Mouse (Mus musculus) forebrain, embryonic 10.5 days (tissue): ENCODE results near the gene Lrrc36. TPM values are rescaled to one million over a fixed set of nuclear protein-coding genes. Genes with fewer than 3 reads are reported as not detected.

Source experiments
- DNase-seq: peaks from one replicate; pipeline ENCODE4 v3.0.0-alpha.2; 2017; ENCODE audit warnings: low spot score; ENCODE audit errors: extremely low spot score
- H3K27ac ChIP-seq: fragments of 300-500 bp; sonication (generic); 2 replicates; pipeline ENCODE4 v1.5.1; 2016; ENCODE audit warnings: mild to moderate bottlenecking
- H3K27me3 ChIP-seq: fragments of 300-500 bp; sonication (generic); 2 replicates; pipeline ENCODE4 v1.6.1; 2016; ENCODE audit warnings: mild to moderate bottlenecking; ENCODE audit not compliant: poor library complexity, severe bottlenecking
- H3K36me3 ChIP-seq: fragments of 300-500 bp; sonication (generic); replicated peaks from 2 replicates; pipeline ENCODE4 v1.6.1; 2016; ENCODE audit warnings: mild to moderate bottlenecking, moderate library complexity
- H3K4me1 ChIP-seq: fragments of 300-500 bp; sonication (generic); 2 replicates; pipeline ENCODE4 v1.6.1; 2016
- H3K4me3 ChIP-seq: fragments of 300-500 bp; sonication (generic); 2 replicates; pipeline ENCODE4 v1.5.1; 2016; ENCODE audit warnings: mild to moderate bottlenecking, moderate library complexity
- H3K9me3 ChIP-seq: fragments of 300-500 bp; sonication (generic); 2 replicates; pipeline ENCODE4 v1.6.1; 2016; ENCODE audit warnings: mild to moderate bottlenecking, moderate library complexity
- WGBS: fragments of 180-500 bp; shearing (Covaris S2); methylation state at CpG from one replicate; pipeline ENCODE4 v1.1.7; 2016; 5-methylcytosine and 5-hydroxymethylcytosine counted together
- polyA plus RNA-seq: library from polyadenylated mRNA; unstranded; fragments of >200 nt; fragmentation: Nextera tagmentation; extraction: Ambion mirVana; gene quantifications from 2 replicates; pipeline ENCODE4 v1.2.1, GENCODE M21; 2016

Gene Lrrc36
- polyA plus RNA-seq, 1 experiment from 2014 or later: 0.93 TPM

- WGBS: 78% methylated on average over 12 of the region's 12 CpGs
Observed at GRCm38 (mm10) chr8:105499787-105500186, 86.4 kb downstream of the Lrrc36 start.

DNA sequence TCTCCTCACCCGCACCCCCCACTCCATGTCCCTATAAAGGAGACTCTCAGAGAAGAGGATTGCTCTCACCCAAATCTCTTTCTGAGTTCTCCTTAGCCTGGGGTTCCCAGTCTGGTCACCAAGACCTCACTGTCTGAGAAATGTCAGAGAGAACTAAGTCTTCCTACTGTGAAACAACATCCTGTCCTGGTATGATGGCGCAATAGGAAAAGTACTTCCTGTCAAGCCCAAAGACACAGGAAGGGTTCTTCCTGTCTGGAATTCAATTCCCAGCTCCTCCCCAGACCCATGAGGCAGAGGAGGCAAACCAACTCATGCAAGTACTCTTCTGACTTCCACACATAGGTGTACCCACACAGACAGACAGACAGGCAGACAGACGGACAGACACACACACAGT, 91.2 kb downstream of the Lrrc36 start:
- no peak overlapping the region for H3K27ac ChIP-seq
- 85% methylated on average over 3 of the region's 3 CpGs for WGBS

More at GRCm38 (mm10) chr8:105499787-105500186, 86.4 kb downstream of the Lrrc36 start:
- Histone ChIP-seq H3K27ac (no peak overlapping the region), H3K4me1 (peaks cover 27% of the 10 kb centered on the region), H3K4me3 (no peak overlapping the region), H3K36me3 (no peaks in the 10 kb centered on the region), H3K9me3 (no peaks in the 10 kb centered on the region), H3K27me3 (peaks cover 19% of the 10 kb centered on the region)
- no peak for DNase-seq

GRCm38 (mm10) chr8:105506977-105507376, 93.6 kb downstream of the Lrrc36 start:
- WGBS: 82% methylated on average over 6 of the region's 6 CpGs
- Histone ChIP-seq H3K27ac (no peak overlapping the region), H3K9me3 (no peaks in the 10 kb centered on the region)

More for the DNA sequence above, 91.2 kb downstream of the Lrrc36 start:
- no peak for DNase-seq
- Histone ChIP-seq H3K4me1 (peaks cover 16% of the 10 kb centered on the region), H3K4me3 (no peak overlapping the region), H3K36me3 (no peaks in the 10 kb centered on the region), H3K27me3 (no peaks in the 10 kb centered on the region), H3K9me3 (no peaks in the 10 kb centered on the region)

GRCm38 (mm10) chr8:105508758-105509157, 95.4 kb downstream of the Lrrc36 start:
- 61% methylated on average over 1 of the region's 2 CpGs for WGBS
- H3K4me1 ChIP-seq: peaks cover 28% of the 10 kb centered on the region
- peaks cover under 1% of the 10 kb centered on the region; the same call in 1 of the 2 replicates for H3K27me3 ChIP-seq
- peak overlapping the region; percentile 74 for H3K27ac ChIP-seq
- no peaks in the 10 kb centered on the region for H3K36me3 ChIP-seq
- no peak overlapping the region for H3K4me3 ChIP-seq
- DNase-seq: no peak
- no peaks in the 10 kb centered on the region for H3K9me3 ChIP-seq

More at GRCm38 (mm10) chr8:105506977-105507376, 93.6 kb downstream of the Lrrc36 start:
- no peak for DNase-seq
- H3K27me3 ChIP-seq: no peaks in the 10 kb centered on the region
- H3K4me3 ChIP-seq: no peak overlapping the region
- H3K36me3 ChIP-seq: no peaks in the 10 kb centered on the region
- peaks cover 26% of the 10 kb centered on the region for H3K4me1 ChIP-seq

DNA sequence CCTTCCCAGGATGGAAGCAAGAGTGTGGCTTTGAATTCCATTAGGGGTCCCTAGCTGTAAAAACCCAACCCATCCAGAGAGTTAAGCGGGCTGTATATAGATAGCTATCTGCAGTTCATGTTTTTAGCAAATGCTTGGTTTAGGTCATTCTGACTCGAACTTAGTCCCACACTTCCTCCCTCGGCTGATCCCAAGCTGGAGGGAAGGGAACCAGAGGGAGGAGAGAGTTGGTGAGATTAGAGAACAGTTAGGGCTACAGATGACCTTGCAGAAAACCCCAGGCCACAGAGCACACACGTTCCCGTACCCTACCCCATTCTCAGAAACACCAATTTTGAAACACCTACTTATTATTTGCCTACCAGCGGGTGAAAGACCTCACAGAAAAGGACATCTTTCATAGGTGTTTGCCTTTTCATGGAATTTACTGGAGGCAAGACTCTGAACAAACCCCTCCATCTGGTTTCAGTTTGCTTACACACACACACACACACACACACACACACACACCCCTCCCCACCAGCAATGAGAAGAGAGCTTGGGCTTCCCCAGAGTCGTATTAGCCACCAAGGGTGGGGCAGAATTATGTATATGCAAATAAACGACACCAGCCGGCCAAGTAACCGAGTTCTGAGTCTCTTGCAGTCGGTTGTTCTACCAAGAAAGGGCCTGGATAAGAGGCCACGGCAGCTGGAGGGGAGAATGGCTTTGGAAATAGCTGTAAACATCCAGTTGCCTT, 96.8 kb downstream of the Lrrc36 start:
- no peaks in the 10 kb centered on the region for H3K36me3 ChIP-seq
- no peak overlapping the region for H3K27ac ChIP-seq
- peaks cover 31% of the 10 kb centered on the region for H3K4me1 ChIP-seq
- H3K27me3 ChIP-seq: peaks cover 15% of the 10 kb centered on the region
- WGBS: 59% methylated on average over 12 of the region's 12 CpGs
- no peak overlapping the region for H3K4me3 ChIP-seq
- DNase-seq: no peak
- no peaks in the 10 kb centered on the region for H3K9me3 ChIP-seq

Other genes starting within 250 kb of the Lrrc36 start
- gene Cbfb, start 242.9 kb upstream of the Lrrc36 start, polyA plus RNA-seq: 51.8 and 52.1 TPM in 2 replicates
- gene D230025D16Rik, start 188.4 kb upstream of the Lrrc36 start, polyA plus RNA-seq: 23.0 and 24.4 TPM in 2 replicates
- gene B3gnt9, start 158.4 kb upstream of the Lrrc36 start, polyA plus RNA-seq: 1.4 and 2.1 TPM in 2 replicates
- gene Tradd, start 149.0 kb upstream of the Lrrc36 start, polyA plus RNA-seq: 13.4 and 13.9 TPM in 2 replicates
- 0.55 and 0.91 TPM in 2 replicates for gene Fbxl8, start 148.9 kb upstream of the Lrrc36 start, polyA plus RNA-seq
- not detected in 2 replicates for gene Hsf4, start 143.8 kb upstream of the Lrrc36 start, polyA plus RNA-seq
- 0.57 and 0.99 TPM in 2 replicates for gene Nol3, start 137.4 kb upstream of the Lrrc36 start, polyA plus RNA-seq
- 16.5 and 19.8 TPM in 2 replicates for gene 4931428F04Rik, start 123.7 kb upstream of the Lrrc36 start, polyA plus RNA-seq
- 11.5 and 11.6 TPM in 2 replicates for gene Exoc3l, start 117.5 kb upstream of the Lrrc36 start, polyA plus RNA-seq
- gene E2f4, start 115.9 kb upstream of the Lrrc36 start, polyA plus RNA-seq: 136 and 144 TPM in 2 replicates
- 1.8 and 1.9 TPM in 2 replicates for gene Elmo3, start 108.0 kb upstream of the Lrrc36 start, polyA plus RNA-seq
- 1.4 TPM in 2 replicates for gene Lrrc29, start 87.3 kb upstream of the Lrrc36 start, polyA plus RNA-seq
- gene Tmem208, start 87.2 kb upstream of the Lrrc36 start, polyA plus RNA-seq: 95.3 and 96.6 TPM in 2 replicates
- gene Fhod1, start 65.6 kb upstream of the Lrrc36 start, polyA plus RNA-seq: 2.1 and 2.2 TPM in 2 replicates
- gene Slc9a5, start 64.7 kb upstream of the Lrrc36 start, polyA plus RNA-seq: 5.2 and 5.5 TPM in 2 replicates
- 0.64 and 1.1 TPM in 2 replicates for gene Plekhg4, start 40.3 kb upstream of the Lrrc36 start, polyA plus RNA-seq
- not detected in 2 replicates for gene Kctd19, start 69 bp upstream of the Lrrc36 start, polyA plus RNA-seq
- gene Tppp3, start 58.0 kb downstream of the Lrrc36 start, polyA plus RNA-seq: 23.3 and 23.9 TPM in 2 replicates
- 12.9 and 18.5 TPM in 2 replicates for gene Zdhhc1, start 83.3 kb downstream of the Lrrc36 start, polyA plus RNA-seq
- 12.3 and 15.6 TPM in 2 replicates for gene Hsd11b2, start 105.2 kb downstream of the Lrrc36 start, polyA plus RNA-seq
- 65.3 and 73.4 TPM in 2 replicates for gene Atp6v0d1, start 152.5 kb downstream of the Lrrc36 start, polyA plus RNA-seq
- 13.9 and 14.4 TPM in 2 replicates for gene Ripor1, start 191.7 kb downstream of the Lrrc36 start, polyA plus RNA-seq
- 146 and 150 TPM in 2 replicates for gene Ctcf, start 223.0 kb downstream of the Lrrc36 start, polyA plus RNA-seq
- 0.38 and 0.84 TPM in 2 replicates for gene Agrp, start 223.8 kb downstream of the Lrrc36 start, polyA plus RNA-seq